Mouse (Mus musculus) hindbrain, embryonic 13.5 days (tissue): ENCODE data around the gene Itpka. TPM values are rescaled to one million over a fixed set of nuclear protein-coding genes. Genes with fewer than 3 reads are reported as not detected.
A peak's percentile ranks its signal among the peaks of the same experiment; 100 is the strongest.
"Not testable (repeated sequence)": the region's sequence is repeated elsewhere in the genome, so short reads cannot be mapped to it uniquely, and the experiment has no call there.

Experiments
- ATAC-seq: fragments of 200-750 bp; cut with Nextera tagmentation; 2 replicates; pipeline ENCODE4 v1.8.0; 2017; ENCODE audit warnings: moderate TSS enrichment; ENCODE audit not compliant: low FRiP score
- H3K27ac ChIP-seq: fragments of 300-500 bp; sonication (generic); 2 replicates; pipeline ENCODE4 v1.5.1; 2015; ENCODE audit warnings: inconsistent platforms, mild to moderate bottlenecking, moderate library complexity
- H3K27me3 ChIP-seq: fragments of 300-500 bp; sonication (generic); 2 replicates; pipeline ENCODE4 v1.6.1; 2015; ENCODE audit warnings: mild to moderate bottlenecking, inconsistent platforms
- H3K36me3 ChIP-seq: fragments of 300-500 bp; sonication (generic); 2 replicates; pipeline ENCODE4 v1.6.1; 2015; ENCODE audit warnings: mild to moderate bottlenecking, inconsistent platforms
- H3K4me1 ChIP-seq: fragments of 300-500 bp; sonication (generic); replicated peaks from 2 replicates; pipeline ENCODE4 v1.6.1; 2015; ENCODE audit warnings: inconsistent platforms
- H3K4me2 ChIP-seq: fragments of 300-500 bp; sonication (generic); 2 replicates; pipeline ENCODE4 v1.6.1; 2015; ENCODE audit warnings: inconsistent platforms, mild to moderate bottlenecking, moderate library complexity
- H3K4me3 ChIP-seq: fragments of 300-500 bp; sonication (generic); 2 replicates; pipeline ENCODE4 v1.5.1; 2015; ENCODE audit warnings: mild to moderate bottlenecking, inconsistent platforms
- H3K9ac ChIP-seq: fragments of 300-500 bp; sonication (generic); 2 replicates; pipeline ENCODE4 v1.6.1; 2015; ENCODE audit warnings: mild to moderate bottlenecking, inconsistent platforms
- H3K9me3 ChIP-seq: fragments of 300-500 bp; sonication (generic); 2 replicates; pipeline ENCODE4 v1.6.1; 2016; ENCODE audit warnings: inconsistent platforms
- WGBS: fragments of 180-500 bp; shearing (Covaris S2); methylation state at CpG from one replicate; pipeline ENCODE4 v1.1.7; 2015; 5-methylcytosine and 5-hydroxymethylcytosine counted together
- polyA plus RNA-seq: library from polyadenylated mRNA; unstranded; fragments of >200 nt; fragmentation: Nextera tagmentation; extraction: Ambion mirVana; gene quantifications from 2 replicates; pipeline ENCODE4 v1.2.1, GENCODE M21; 2015

Itpka gene
- polyA plus RNA-seq, result 0.17 and 0.21 TPM in 2 replicates

DNA sequence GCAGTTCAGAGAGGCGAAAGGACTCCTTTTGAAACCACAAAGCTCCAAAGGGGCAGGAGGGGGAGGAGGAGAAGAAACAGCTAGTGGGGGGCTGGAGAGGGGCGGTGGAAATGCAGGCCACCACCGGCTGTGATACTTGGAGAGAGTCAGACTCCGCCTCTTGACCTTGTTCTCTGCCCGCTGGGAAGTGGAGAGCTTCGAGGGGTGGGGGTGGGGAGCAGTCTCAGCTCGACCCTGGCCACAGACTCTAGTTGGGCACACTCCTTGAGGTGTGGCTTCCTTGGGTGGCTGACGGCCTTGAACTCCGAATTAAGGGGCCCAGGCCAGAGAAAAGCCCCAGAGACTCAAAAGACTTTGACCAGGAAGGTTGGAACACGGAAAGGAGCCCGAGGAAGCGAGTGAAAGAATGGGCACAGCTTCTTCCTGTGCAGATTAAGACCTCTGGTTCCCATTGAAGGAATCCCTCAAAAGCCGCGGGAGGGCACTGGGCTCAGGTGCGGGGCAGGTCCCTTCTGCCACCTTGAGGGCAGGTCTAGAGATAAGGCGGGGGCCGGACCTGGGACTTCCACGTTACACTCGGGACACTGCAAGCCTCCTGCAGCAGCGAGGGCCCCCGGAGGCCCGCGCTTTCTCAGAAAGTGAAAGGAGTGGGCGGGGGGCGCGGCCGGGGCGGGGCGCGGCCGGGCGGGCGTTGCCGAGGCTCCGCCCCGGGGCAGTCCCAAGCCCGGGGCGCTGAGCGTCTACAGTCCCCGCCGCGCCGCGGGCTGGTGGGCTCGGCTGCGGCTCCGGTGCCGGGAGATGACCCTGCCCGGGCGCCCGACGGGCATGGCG lies at the start of gene Itpka:
Gene Itpka, plus strand, starts transcription at position 757 of the 831 bp plus-strand sequence.
- H3K36me3 ChIP-seq, result no peaks in the 10 kb centered on the region
- H3K9me3 ChIP-seq, result no peaks in the 10 kb centered on the region
- H3K27me3 ChIP-seq, result peaks cover 81% of the 10 kb centered on the region
- peak; percentile 61 for ATAC-seq
- no peak within 1 kb of the TSS for H3K27ac ChIP-seq
- peak within 1 kb of the TSS; percentile 96 for H3K4me2 ChIP-seq
- WGBS, result under 1% methylated on average over 52 of the region's 53 CpGs
- peaks cover 41% of the 10 kb centered on the region for H3K4me1 ChIP-seq
- H3K9ac ChIP-seq, result peak within 1 kb of the TSS; percentile 58
- peak within 1 kb of the TSS; percentile 55 for H3K4me3 ChIP-seq

DNA sequence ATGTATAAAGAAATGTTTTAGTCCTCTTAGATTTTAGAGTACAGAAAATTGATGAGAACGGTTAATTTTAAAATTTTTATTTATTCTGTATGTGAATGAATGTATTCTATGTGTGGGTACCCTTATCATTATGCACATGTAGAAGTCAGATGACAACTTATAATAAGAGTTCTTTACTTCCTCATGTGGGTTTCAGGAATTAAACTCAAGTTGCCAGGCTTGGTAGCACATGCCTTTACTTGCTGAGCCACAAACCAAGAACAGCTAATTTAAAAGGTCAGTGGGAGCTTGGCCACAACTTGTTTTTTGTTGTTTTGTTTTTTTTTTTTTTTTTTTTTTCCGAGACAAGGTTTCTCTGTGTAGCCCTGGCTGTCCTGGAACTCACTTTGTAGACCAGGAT lies 47.3 kb upstream of the Itpka start:
- Histone ChIP-seq H3K9me3 (no peaks in the 10 kb centered on the region), H3K4me2 (no peak overlapping the region), H3K4me1 (no peaks in the 10 kb centered on the region), H3K27ac (no peak overlapping the region), H3K27me3 (no peaks in the 10 kb centered on the region), H3K36me3 (peaks cover 22% of the 10 kb centered on the region; the same call in 1 of the 2 replicates), H3K4me3 (no peak overlapping the region), H3K9ac (no peak overlapping the region)
- no peak for ATAC-seq
- WGBS, result 94% methylated on average over 2 of the region's 2 CpGs

DNA sequence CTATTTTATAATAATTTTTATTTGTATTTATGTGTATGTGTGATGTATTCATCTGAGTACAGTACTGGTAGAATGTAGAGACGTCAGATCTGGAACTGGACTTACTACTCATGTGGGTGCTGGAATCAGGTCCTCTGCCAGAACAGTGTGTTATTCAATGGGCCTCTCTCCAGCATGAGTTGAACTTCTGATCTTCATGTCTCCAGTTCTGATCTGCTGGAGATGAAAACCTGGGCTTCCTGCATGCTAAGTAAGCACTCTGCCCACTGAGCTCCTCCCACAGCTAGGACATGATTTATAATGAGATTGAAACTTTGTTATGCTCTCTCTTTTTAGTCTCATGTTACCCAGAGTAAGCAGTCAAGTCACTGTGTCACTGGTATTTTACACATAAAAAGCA lies 46.0 kb upstream of the Itpka start:
- Histone ChIP-seq H3K4me2 (no peak overlapping the region), H3K36me3 (peaks cover 25% of the 10 kb centered on the region; the same call in 1 of the 2 replicates), H3K9ac (no peak overlapping the region), H3K27me3 (no peaks in the 10 kb centered on the region), H3K27ac (no peak overlapping the region), H3K4me3 (no peak overlapping the region), H3K9me3 (no peaks in the 10 kb centered on the region), H3K4me1 (no peaks in the 10 kb centered on the region)
- 90% methylated on average over 1 of the region's 1 CpGs for WGBS
- no peak for ATAC-seq

DNA sequence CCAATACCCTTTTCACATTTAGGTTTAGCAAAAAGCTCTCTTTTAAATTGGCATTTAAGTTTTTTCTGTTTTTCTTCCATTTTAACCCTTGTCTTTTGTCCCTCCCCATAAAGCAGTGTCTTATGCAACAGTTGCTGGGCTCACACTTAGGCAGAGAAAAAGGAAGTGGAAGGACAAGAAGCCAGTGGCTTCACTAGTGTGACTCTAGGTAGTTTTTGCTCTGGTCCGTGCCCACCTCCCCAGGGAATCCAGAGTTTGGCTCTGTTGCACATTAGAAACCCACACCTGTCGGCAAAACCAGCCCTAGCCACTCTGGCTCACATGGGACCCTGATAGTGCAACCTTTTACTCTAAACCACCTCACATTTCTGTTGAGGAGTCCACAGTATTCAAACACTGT lies 43.7 kb upstream of the Itpka start:
- no peak overlapping the region for H3K4me3 ChIP-seq
- H3K27me3 ChIP-seq, result no peaks in the 10 kb centered on the region
- no peaks in the 10 kb centered on the region for H3K4me1 ChIP-seq
- ATAC-seq, result no peak
- H3K9ac ChIP-seq, result no peak overlapping the region
- 87% methylated on average over 2 of the region's 2 CpGs for WGBS
- H3K36me3 ChIP-seq, result peaks cover 32% of the 10 kb centered on the region
- H3K4me2 ChIP-seq, result no peak overlapping the region
- H3K27ac ChIP-seq, result no peak overlapping the region
- no peaks in the 10 kb centered on the region for H3K9me3 ChIP-seq

DNA sequence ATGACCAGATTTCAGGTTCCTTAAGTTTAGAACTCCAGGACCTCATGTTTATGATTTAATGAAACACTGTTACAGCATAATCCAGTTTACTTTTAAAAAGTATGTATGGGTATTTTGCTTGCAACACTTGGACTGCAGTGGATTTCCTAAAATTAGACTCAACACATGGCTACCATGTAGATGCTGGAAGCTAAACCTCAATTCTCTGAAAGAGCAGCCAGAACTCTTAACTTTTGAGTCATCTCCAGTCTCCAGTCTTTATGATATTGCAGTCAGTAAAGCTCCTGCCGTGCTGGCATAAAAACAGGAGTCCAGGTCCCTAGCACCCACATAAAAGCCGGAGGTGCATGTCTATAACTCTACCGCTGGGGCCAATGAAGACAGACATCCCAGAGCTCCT lies 42.2 kb upstream of the Itpka start:
- no peak for ATAC-seq
- H3K27me3 ChIP-seq, result no peaks in the 10 kb centered on the region
- no peak overlapping the region for H3K4me2 ChIP-seq

DNA sequence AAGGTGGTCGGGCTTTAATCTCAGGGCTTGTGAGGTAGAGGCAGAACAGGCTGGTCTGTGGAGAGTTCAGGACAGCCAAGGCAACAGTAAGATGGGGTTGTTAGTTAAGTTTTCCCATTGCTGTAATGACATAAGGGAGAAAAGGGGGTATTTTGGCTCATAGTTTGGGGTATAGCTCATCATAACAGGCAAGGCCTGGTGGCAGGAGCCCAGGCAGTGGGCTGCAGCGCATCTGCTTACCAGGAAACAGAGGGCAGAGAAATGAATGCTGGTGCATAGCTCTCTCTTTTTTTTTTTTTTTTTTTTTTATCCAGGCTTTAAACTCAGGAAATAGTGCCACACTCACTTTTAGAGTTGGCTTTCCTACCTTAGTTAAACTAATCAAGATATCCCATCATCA lies 39.0 kb upstream of the Itpka start:
- H3K27ac ChIP-seq, result no peak overlapping the region
- no peak overlapping the region for H3K9ac ChIP-seq
- H3K27me3 ChIP-seq, result no peaks in the 10 kb centered on the region
- H3K4me3 ChIP-seq, result no peak overlapping the region
- ATAC-seq, result no peak
- H3K4me2 ChIP-seq, result no peak overlapping the region
- H3K4me1 ChIP-seq, result no peaks in the 10 kb centered on the region
- peaks cover 53% of the 10 kb centered on the region for H3K36me3 ChIP-seq
- H3K9me3 ChIP-seq, result no peaks in the 10 kb centered on the region
- 92% methylated on average over 2 of the region's 2 CpGs for WGBS

More for the DNA sequence above, 42.2 kb upstream of the Itpka start:
- Histone ChIP-seq H3K36me3 (peaks cover 30% of the 10 kb centered on the region), H3K4me3 (no peak overlapping the region), H3K9me3 (no peaks in the 10 kb centered on the region), H3K27ac (no peak overlapping the region), H3K4me1 (no peaks in the 10 kb centered on the region), H3K9ac (no peak overlapping the region)
- 96% methylated on average over 3 of the region's 3 CpGs for WGBS

DNA sequence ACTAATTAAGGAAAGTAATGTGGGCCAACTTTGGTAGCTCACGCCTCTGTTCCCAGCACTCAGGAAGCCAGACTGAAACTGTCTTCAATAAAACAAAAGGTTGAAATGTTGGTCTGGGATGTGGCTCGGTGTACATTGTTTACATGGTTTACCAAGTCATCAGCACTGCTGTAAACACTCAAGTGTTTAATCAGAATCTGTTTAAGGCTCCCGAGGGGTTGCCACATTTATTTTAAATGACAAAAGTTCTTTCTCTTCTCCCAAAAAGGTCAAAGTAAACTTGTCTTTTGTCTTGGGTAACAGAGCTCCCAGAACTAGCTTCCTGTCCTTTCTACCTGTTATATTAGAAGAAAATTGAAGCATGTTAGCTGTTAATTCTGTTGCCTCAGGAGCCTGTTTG lies 34.5 kb upstream of the Itpka start:
- Histone ChIP-seq H3K4me2 (no peak overlapping the region), H3K9ac (no peak overlapping the region), H3K36me3 (peaks cover 82% of the 10 kb centered on the region), H3K4me1 (no peaks in the 10 kb centered on the region), H3K27me3 (no peaks in the 10 kb centered on the region), H3K27ac (no peak overlapping the region), H3K4me3 (no peak overlapping the region), H3K9me3 (no peaks in the 10 kb centered on the region)
- 83% methylated on average over 3 of the region's 3 CpGs for WGBS
- ATAC-seq, result no peak

DNA sequence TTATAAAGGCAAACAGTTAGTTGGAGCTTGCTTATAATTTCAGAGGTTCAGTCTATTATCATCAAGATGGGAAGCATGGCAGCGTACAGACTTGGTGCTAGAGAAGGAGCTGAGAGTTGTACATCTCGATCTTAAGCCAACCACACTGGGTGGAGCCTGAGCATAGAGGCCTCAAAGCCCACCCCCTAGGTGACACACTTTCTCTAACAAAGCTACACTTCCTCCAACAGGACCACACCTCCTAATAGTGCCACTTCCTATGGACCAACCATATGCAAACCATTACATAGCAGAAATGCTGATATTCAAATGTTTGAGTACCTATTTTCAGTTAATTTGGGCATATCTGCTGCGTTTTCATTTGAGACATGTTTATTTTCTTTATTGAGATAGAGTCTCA lies 32.1 kb upstream of the Itpka start:
- no peak overlapping the region for H3K27ac ChIP-seq
- H3K4me1 ChIP-seq, result no peaks in the 10 kb centered on the region
- H3K27me3 ChIP-seq, result no peaks in the 10 kb centered on the region
- H3K4me2 ChIP-seq, result no peak overlapping the region
- H3K4me3 ChIP-seq, result no peak overlapping the region
- no peak overlapping the region for H3K9ac ChIP-seq
- 92% methylated on average over 3 of the region's 3 CpGs for WGBS
- ATAC-seq, result no peak
- peaks cover 84% of the 10 kb centered on the region for H3K36me3 ChIP-seq
- H3K9me3 ChIP-seq, result no peaks in the 10 kb centered on the region

DNA sequence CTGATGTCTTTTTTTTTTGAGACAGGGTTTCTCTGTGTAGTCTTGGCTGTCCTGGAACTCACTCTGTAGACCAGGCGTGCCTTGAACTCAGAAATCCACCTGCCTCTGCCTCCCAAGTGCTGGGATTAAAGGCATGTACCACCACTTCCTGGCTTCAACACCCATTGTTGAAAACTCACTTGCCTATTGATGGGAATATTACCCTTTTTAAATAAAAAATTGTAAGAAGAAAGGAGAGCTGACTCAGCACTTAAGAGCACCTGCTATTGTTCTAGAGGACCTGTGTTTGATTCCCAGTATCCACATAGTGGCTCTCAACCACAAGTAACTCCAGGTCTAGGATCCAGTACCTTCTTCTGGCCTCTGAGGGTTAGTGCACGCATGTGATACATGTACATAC lies 26.3 kb upstream of the Itpka start:
- not testable (repeated sequence) for H3K27me3 ChIP-seq, H3K9ac ChIP-seq, H3K4me3 ChIP-seq, H3K4me1 ChIP-seq, ATAC-seq, H3K27ac ChIP-seq, H3K9me3 ChIP-seq, H3K4me2 ChIP-seq
- peaks cover 86% of the 10 kb centered on the region for H3K36me3 ChIP-seq
- WGBS, result 95% methylated on average over 2 of the region's 2 CpGs

DNA sequence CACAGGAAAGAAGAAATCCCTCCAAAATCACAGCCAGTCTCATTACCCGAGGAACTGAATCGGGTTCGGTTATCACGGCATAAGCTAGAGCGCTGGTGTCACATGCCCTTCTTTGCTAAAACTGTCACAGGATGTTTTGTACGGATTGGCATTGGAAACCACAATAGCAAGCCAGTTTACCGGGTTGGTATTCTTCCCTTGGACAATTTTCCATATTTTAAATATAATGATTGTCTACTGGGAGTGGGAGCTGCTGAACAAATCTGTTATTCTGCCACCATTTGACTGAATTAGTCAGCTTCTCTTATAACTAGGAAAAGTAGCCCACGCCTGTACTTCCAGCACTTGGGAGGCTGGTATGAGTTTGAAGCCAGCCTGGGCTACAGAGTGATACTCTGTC lies 21.1 kb upstream of the Itpka start:
- Histone ChIP-seq H3K4me1 (no peaks in the 10 kb centered on the region), H3K36me3 (peaks cover 89% of the 10 kb centered on the region)
- 96% methylated on average over 8 of the region's 8 CpGs for WGBS

DNA sequence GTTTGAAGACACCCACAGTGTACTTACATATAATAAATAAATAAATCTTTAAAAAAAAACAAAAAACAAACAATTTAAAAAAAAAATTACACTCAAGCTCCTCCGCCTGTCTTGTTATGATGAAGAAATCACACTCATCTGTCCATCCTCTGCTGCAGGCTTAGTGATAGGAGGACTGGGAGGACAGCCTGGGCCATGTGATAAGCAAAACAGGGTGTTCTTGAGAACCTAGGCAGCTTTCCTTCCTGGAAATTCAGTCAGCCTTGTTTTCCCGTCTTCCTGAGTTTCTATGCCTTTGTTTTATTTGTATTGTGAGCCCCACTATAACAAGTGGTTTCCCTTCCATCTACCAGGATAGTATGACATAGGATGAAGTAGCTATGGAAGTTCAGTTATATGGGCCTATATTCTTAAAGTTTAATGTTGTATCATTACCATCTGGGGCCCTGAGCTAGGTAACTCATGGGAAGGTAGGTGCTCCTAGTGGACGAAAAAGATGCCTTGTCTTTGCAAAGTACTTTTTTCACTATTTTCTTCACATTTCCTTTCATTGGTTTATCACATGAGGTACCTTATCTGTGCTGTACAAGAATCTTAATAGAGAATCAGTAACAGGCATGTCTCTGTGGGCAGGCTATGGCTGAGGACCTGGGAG lies 14.2 kb upstream of the Itpka start:
- ATAC-seq, result no peak
- 97% methylated on average over 3 of the region's 3 CpGs for WGBS
- no peaks in the 10 kb centered on the region for H3K4me1 ChIP-seq
- no peaks in the 10 kb centered on the region for H3K9me3 ChIP-seq
- H3K27me3 ChIP-seq, result no peaks in the 10 kb centered on the region
- H3K4me2 ChIP-seq, result no peak overlapping the region
- no peak overlapping the region for H3K27ac ChIP-seq
- no peak overlapping the region for H3K4me3 ChIP-seq
- H3K9ac ChIP-seq, result no peak overlapping the region
- H3K36me3 ChIP-seq, result peaks cover 93% of the 10 kb centered on the region

More for the DNA sequence above, 21.1 kb upstream of the Itpka start:
- Histone ChIP-seq H3K27ac (no peak overlapping the region), H3K4me3 (no peak overlapping the region), H3K9me3 (no peaks in the 10 kb centered on the region), H3K27me3 (no peaks in the 10 kb centered on the region), H3K9ac (no peak overlapping the region), H3K4me2 (no peak overlapping the region)
- no peak for ATAC-seq

DNA sequence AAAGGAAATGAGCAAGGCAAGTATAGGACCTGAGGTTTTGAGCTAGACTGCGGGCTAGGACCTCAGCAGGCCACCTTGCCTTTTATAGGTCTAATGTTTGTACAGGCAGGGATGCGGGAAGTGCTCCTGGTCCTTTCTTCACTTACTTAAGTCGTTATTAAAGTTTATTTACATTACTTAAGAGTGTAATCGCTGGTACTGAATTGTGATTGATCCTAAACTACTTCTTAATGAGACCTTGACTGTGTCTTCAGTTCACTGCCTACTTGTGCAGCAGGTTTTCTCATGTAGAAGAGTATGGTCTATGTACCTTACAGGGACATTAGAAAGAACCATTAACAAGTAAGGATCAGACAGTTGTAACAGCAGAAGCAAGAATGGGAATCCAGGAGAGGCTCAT lies 11.4 kb upstream of the Itpka start:
- Histone ChIP-seq H3K36me3 (peaks cover 95% of the 10 kb centered on the region), H3K4me1 (no peaks in the 10 kb centered on the region), H3K4me3 (no peak overlapping the region), H3K27ac (no peak overlapping the region), H3K4me2 (no peak overlapping the region), H3K9ac (no peak overlapping the region), H3K9me3 (no peaks in the 10 kb centered on the region), H3K27me3 (0 out of 2 replicates have a peak, but pooled peaks cover 3% of the 10 kb centered on the region)
- 93% methylated on average over 4 of the region's 4 CpGs for WGBS
- ATAC-seq, result no peak

DNA sequence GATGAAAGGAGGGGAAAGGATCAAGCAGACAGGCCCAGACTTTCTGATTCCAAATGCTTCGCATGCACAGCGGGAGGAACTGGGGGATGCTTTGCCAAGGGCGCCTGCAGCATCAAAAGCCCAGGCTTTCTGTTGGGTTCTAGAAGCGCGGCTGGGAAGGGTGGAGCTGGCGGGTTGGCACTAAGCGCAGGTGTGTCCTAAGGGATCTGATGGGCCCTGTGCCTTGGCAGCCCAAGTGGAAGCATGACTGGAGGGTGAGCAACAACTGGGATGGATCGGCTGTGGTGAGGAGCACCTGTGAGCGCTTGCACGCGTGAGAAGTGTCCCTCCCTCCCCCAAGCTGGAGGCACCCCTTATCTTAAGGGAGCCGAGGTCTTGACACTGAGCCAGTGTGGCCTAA lies 5.0 kb upstream of the Itpka start:
- H3K27ac ChIP-seq, result no peak overlapping the region
- no peak overlapping the region for H3K4me2 ChIP-seq
- no peak for ATAC-seq
- H3K27me3 ChIP-seq, result peaks cover 44% of the 10 kb centered on the region
- no peak overlapping the region for H3K9ac ChIP-seq
- H3K36me3 ChIP-seq, result peaks cover 35% of the 10 kb centered on the region
- H3K9me3 ChIP-seq, result no peaks in the 10 kb centered on the region
- 29% methylated on average over 12 of the region's 12 CpGs for WGBS
- peaks cover 11% of the 10 kb centered on the region for H3K4me1 ChIP-seq
- H3K4me3 ChIP-seq, result no peak overlapping the region
